Mouse (Mus musculus): ENCODE results near the gene Gemin5. TPM values are rescaled to one million over a fixed set of nuclear protein-coding genes. Genes with fewer than 3 reads are reported as not detected.

Gemin5 gene
- polyA plus RNA-seq, 1 experiment from 2014 or later = 11.6 TPM

GRCm38 (mm10) chr11:58123711-58124110, 44.6 kb downstream of the Gemin5 start:
- ATAC-seq (replicated peaks; ENCODE audit: low FRiP score, low read depth) = no peak
- peaks cover 48% of the 10 kb centered on the region for H3K36me3 ChIP-seq (ENCODE audit: insufficient read depth, low read length)
- WGBS = 90% methylated on average over 2 of the region's 2 CpGs

GRCm38 (mm10) chr11:58121351-58121750, 47.0 kb downstream of the Gemin5 start:
- no peak for TF ChIP-seq CTCF (IDR thresholded peaks at IDR 0.05; ENCODE audit: low read depth)
- DNase-seq (ENCODE audit: low spot score) = no peak
- no peaks in the 10 kb centered on the region for H3K27me3 ChIP-seq (ENCODE audit: insufficient read depth, low read length)
- no peaks in the 10 kb centered on the region for H3K4me1 ChIP-seq (replicated peaks; ENCODE audit: insufficient read depth, low read length)
- H3K4me2 ChIP-seq (ENCODE audit: low read length) = no peak overlapping the region
- H3K9ac ChIP-seq (ENCODE audit: low read depth, low read length) = no peak overlapping the region
- ATAC-seq (replicated peaks; ENCODE audit: low FRiP score, low read depth) = no peak
- no peak overlapping the region for H3K27ac ChIP-seq
- WGBS = 73% methylated on average over 9 of the region's 9 CpGs
- no peak overlapping the region for H3K4me3 ChIP-seq (replicated peaks; ENCODE audit: low read depth, low read length)
- H3K9me3 ChIP-seq (replicated peaks; ENCODE audit: low read length) = no peaks in the 10 kb centered on the region
- H3K36me3 ChIP-seq (ENCODE audit: insufficient read depth, low read length) = peaks cover 51% of the 10 kb centered on the region

More at GRCm38 (mm10) chr11:58123711-58124110, 44.6 kb downstream of the Gemin5 start:
- H3K4me1 ChIP-seq (replicated peaks; ENCODE audit: insufficient read depth, low read length) = no peaks in the 10 kb centered on the region
- H3K27ac ChIP-seq = no peak overlapping the region
- H3K4me2 ChIP-seq (ENCODE audit: low read length) = no peak overlapping the region
- no peak overlapping the region for H3K4me3 ChIP-seq (replicated peaks; ENCODE audit: low read depth, low read length)
- no peaks in the 10 kb centered on the region for H3K27me3 ChIP-seq (ENCODE audit: insufficient read depth, low read length)
- no peak for TF ChIP-seq CTCF (IDR thresholded peaks at IDR 0.05; ENCODE audit: low read depth)
- DNase-seq (ENCODE audit: low spot score) = no peak
- H3K9me3 ChIP-seq (replicated peaks; ENCODE audit: low read length) = no peaks in the 10 kb centered on the region
- H3K9ac ChIP-seq (ENCODE audit: low read depth, low read length) = no peak overlapping the region

GRCm38 (mm10) chr11:58120655-58121054, 47.7 kb downstream of the Gemin5 start:
- Histone ChIP-seq H3K4me1 (replicated peaks; ENCODE audit: insufficient read depth, low read length) (no peaks in the 10 kb centered on the region), H3K4me2 (ENCODE audit: low read length) (no peak overlapping the region), H3K4me3 (replicated peaks; ENCODE audit: low read depth, low read length) (no peak overlapping the region), H3K27ac (no peak overlapping the region), H3K36me3 (ENCODE audit: insufficient read depth, low read length) (peaks cover 57% of the 10 kb centered on the region), H3K9ac (ENCODE audit: low read depth, low read length) (no peak overlapping the region), H3K27me3 (ENCODE audit: insufficient read depth, low read length) (no peaks in the 10 kb centered on the region), H3K9me3 (replicated peaks; ENCODE audit: low read length) (no peaks in the 10 kb centered on the region)
- DNase-seq (ENCODE audit: low spot score) = no peak
- TF ChIP-seq CTCF (IDR thresholded peaks at IDR 0.05; ENCODE audit: low read depth) = no peak
- 84% methylated on average over 3 of the region's 3 CpGs for WGBS
- no peak for ATAC-seq (replicated peaks; ENCODE audit: low FRiP score, low read depth)

- no peak for ATAC-seq (replicated peaks; ENCODE audit: low FRiP score, low read depth)
- DNase-seq (ENCODE audit: low spot score) = no peak
- no peak for TF ChIP-seq CTCF (IDR thresholded peaks at IDR 0.05; ENCODE audit: low read depth)
- no peak overlapping the region for H3K27ac ChIP-seq
- no peaks in the 10 kb centered on the region for H3K4me1 ChIP-seq (replicated peaks; ENCODE audit: insufficient read depth, low read length)
- H3K27me3 ChIP-seq (ENCODE audit: insufficient read depth, low read length) = no peaks in the 10 kb centered on the region
- 87% methylated on average over 10 of the region's 10 CpGs for WGBS
- H3K4me3 ChIP-seq (replicated peaks; ENCODE audit: low read depth, low read length) = no peak overlapping the region
- no peak overlapping the region for H3K9ac ChIP-seq (ENCODE audit: low read depth, low read length)
- no peaks in the 10 kb centered on the region for H3K9me3 ChIP-seq (replicated peaks; ENCODE audit: low read length)
- H3K36me3 ChIP-seq (ENCODE audit: insufficient read depth, low read length) = peaks cover 83% of the 10 kb centered on the region
- H3K4me2 ChIP-seq (ENCODE audit: low read length) = no peak overlapping the region
Measured at GRCm38 (mm10) chr11:58117044-58117652, 51.2 kb downstream of the Gemin5 start.

- no peak for ATAC-seq (replicated peaks; ENCODE audit: low FRiP score, low read depth)
- Histone ChIP-seq H3K4me1 (replicated peaks; ENCODE audit: insufficient read depth, low read length) (no peaks in the 10 kb centered on the region), H3K27me3 (ENCODE audit: insufficient read depth, low read length) (no peaks in the 10 kb centered on the region), H3K9ac (ENCODE audit: low read depth, low read length) (no peak overlapping the region), H3K4me2 (ENCODE audit: low read length) (no peak overlapping the region), H3K9me3 (replicated peaks; ENCODE audit: low read length) (no peaks in the 10 kb centered on the region), H3K4me3 (replicated peaks; ENCODE audit: low read depth, low read length) (no peak overlapping the region), H3K27ac (no peak overlapping the region), H3K36me3 (ENCODE audit: insufficient read depth, low read length) (peaks cover 80% of the 10 kb centered on the region)
- TF ChIP-seq CTCF (IDR thresholded peaks at IDR 0.05; ENCODE audit: low read depth) = no peak
- no peak for DNase-seq (ENCODE audit: low spot score)
- 66% methylated on average over 1 of the region's 1 CpGs for WGBS
Measured at GRCm38 (mm10) chr11:58116560-58116959, 51.8 kb downstream of the Gemin5 start.

GRCm38 (mm10) chr11:58107664-58108337, 60.5 kb downstream of the Gemin5 start:
- Histone ChIP-seq H3K9me3 (replicated peaks; ENCODE audit: low read length) (no peaks in the 10 kb centered on the region), H3K4me1 (replicated peaks; ENCODE audit: insufficient read depth, low read length) (no peaks in the 10 kb centered on the region; the same call in 1 of the 2 replicates), H3K27me3 (ENCODE audit: insufficient read depth, low read length) (no peaks in the 10 kb centered on the region), H3K4me2 (ENCODE audit: low read length) (no peak overlapping the region), H3K4me3 (replicated peaks; ENCODE audit: low read depth, low read length) (no peak overlapping the region), H3K9ac (ENCODE audit: low read depth, low read length) (no peak overlapping the region), H3K36me3 (ENCODE audit: insufficient read depth, low read length) (peaks cover 20% of the 10 kb centered on the region; the same call in 1 of the 2 replicates), H3K27ac (no peak overlapping the region)
- 69% methylated on average over 4 of the region's 4 CpGs for WGBS
- no peak for ATAC-seq (replicated peaks; ENCODE audit: low FRiP score, low read depth)
- DNase-seq (ENCODE audit: low spot score) = no peak
- TF ChIP-seq CTCF (IDR thresholded peaks at IDR 0.05; ENCODE audit: low read depth) = no peak

Data from kidney, postnatal 0 days (tissue).